Mouse (Mus musculus) adipocyte (in vitro differentiated cells): ENCODE data around the gene Gm20683.

Experiments
- DNase-seq: peaks from one replicate; pipeline ENCODE4 v3.0.0-alpha.2; 2016; ENCODE audit warnings: low spot score

The Gm20683 gene

GRCm38 (mm10) chr17:25795609-25796092, 45.9 kb downstream of the Gm20683 start, which contains the start of gene AC134908.4:
TSS of gene AC134908.4 (minus strand) at chr17:25795659.
- DNase-seq: peak; percentile 92

- no peak for DNase-seq
Measured at GRCm38 (mm10) chr17:25794998-25795397, 46.6 kb downstream of the Gm20683 start.

DNA sequence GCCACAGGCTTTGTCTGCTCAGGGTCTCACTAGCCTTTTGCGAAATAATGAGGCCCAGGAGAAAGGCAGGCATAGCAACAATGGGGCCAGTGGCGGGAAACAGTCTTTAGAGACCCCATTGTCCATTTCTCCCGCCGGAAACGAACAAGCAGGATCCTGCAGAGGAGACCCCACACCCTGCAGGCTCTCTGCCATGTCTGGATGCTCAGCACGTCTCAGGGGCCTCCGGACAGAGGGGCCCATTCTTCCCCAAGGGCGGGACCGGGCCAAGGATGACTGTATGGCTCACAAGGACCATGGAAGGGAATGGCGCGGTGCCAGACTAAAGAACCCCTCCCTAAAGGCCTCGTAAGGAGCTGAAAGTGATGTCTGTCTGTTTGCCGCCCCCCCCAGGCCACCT, 47.4 kb downstream of the Gm20683 start:
- no peak for DNase-seq

GRCm38 (mm10) chr17:25792615-25793014, 48.9 kb downstream of the Gm20683 start, which contains the start of gene Fam173a:
TSS of gene Fam173a (minus strand) at chr17:25792901.
- peak; percentile 80 for DNase-seq

- DNase-seq: peak; percentile 89
Measured at GRCm38 (mm10) chr17:25791843-25792527, 49.6 kb downstream of the Gm20683 start.

DNA sequence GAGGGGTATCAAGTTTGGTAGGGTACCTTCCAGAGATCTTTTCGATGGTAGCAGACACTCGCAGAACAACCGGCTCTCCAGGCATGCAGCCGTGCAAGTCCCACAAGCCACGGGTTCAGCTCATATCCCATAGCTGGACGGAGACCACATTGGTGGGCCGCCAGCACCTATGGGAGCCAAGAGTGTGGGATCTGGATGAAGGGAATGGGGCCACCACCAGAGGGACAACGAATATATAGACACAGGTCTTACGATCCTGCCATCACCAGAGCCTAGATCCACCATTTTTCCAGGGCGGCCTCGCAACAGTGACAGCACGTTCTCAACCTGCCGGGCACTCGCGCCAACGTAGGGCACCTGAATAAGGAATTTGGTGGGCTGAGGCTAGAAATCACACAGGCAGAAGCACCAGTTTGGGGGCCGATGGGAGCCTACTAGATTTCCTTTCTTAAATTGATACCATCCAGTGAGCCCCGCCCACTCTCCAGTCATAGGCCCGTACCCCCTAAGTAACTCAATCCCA, 50.2 kb downstream of the Gm20683 start:
- no peak for DNase-seq

GRCm38 (mm10) chr17:25786781-25787504, 54.6 kb downstream of the Gm20683 start:
- no peak for DNase-seq

DNA sequence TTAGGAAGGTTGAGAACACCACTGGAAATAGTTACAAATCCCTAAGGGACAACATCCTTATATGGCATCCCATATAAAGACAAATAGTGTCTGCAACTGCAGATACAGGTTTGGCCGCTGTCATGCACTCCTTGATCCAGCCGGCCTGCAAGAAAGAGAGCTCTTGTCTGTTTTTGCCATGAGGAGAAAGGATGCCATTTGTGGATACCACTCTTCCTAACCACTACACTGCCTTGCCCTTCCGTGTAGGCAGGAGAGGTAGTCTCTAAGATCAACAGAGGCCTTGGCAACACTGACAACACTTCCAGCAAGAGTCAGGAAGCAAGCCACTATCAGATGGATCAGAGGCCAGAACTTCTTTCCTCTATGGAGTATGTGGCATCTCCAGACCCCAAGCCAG, 55.3 kb downstream of the Gm20683 start, which contains the start of gene Ccdc78:
TSS of gene Ccdc78 (plus strand) at position 301 of the 400 bp plus-strand sequence.
- DNase-seq: no peak

GRCm38 (mm10) chr17:25785281-25785745, 56.2 kb downstream of the Gm20683 start, which contains the start of gene Haghl:
TSS of gene Haghl (minus strand) at chr17:25785673.
- peak; percentile 98 for DNase-seq
